Mouse (Mus musculus) megakaryocyte-erythroid progenitor cell, adult 5-6 weeks (primary cell): ENCODE data around the gene Hmg20a. TPM values are rescaled to one million over a fixed set of nuclear protein-coding genes. Genes with fewer than 3 reads are reported as not detected.

Source experiments
- ATAC-seq: replicated peaks from 2 replicates; pipeline ENCODE4 v1.8.0; 2016; ENCODE audit warnings: mild to moderate bottlenecking, inconsistent platforms; ENCODE audit not compliant: severe bottlenecking, poor library complexity, low FRiP score, low TSS enrichment
- total RNA-seq, 2 experiments: library from RNA; stranded (forward) in 1 of 2; stranded (reverse) in 1 of 2; fragments of 200-1000, 215-1000 nt in 1 of 2; fragments of >200 nt in 1 of 2; fragmentation: Nextera tagmentation in 1 of 2; gene quantifications; 2 replicates each; pipeline ENCODE4 v1.2.3; 2014 to 2017

The Hmg20a gene
- total RNA-seq (2014; fragmentation: Nextera tagmentation) (29.9 and 41.5 TPM in 2 replicates), total RNA-seq (2017) (24.1 and 25.0 TPM in 2 replicates)

GRCm38 (mm10) chr9:56417948-56418737 is at the start of gene Hmg20a, which contains the start of gene Peak1:
Hmg20a (plus strand) TSS chr9:56418609.
Peak1 (minus strand) TSS chr9:56418067.
- ATAC-seq: peak; percentile 91

GRCm38 (mm10) chr9:56368814-56369213 is 49.6 kb upstream of the Hmg20a start:
- ATAC-seq: no peak

GRCm38 (mm10) chr9:56370710-56371109 is 47.7 kb upstream of the Hmg20a start:
- ATAC-seq: peak; percentile 77

GRCm38 (mm10) chr9:56374401-56374800 is 44.0 kb upstream of the Hmg20a start:
- no peak for ATAC-seq

GRCm38 (mm10) chr9:56382786-56383185 is 35.6 kb upstream of the Hmg20a start:
- ATAC-seq: no peak

GRCm38 (mm10) chr9:56392857-56393256 is 25.6 kb upstream of the Hmg20a start:
- ATAC-seq: no peak

- ATAC-seq: no peak
Measured at GRCm38 (mm10) chr9:56396306-56396705, 22.1 kb upstream of the Hmg20a start.

GRCm38 (mm10) chr9:56404619-56405018 is 13.8 kb upstream of the Hmg20a start:
- no peak; the same call in 1 of the 2 replicates for ATAC-seq

- ATAC-seq: no peak
Measured at GRCm38 (mm10) chr9:56409928-56410327, 8.5 kb upstream of the Hmg20a start.

- no peak for ATAC-seq
Measured at GRCm38 (mm10) chr9:56412716-56413115, 5.7 kb upstream of the Hmg20a start.

GRCm38 (mm10) chr9:56414322-56414721 is 4.1 kb upstream of the Hmg20a start:
- no peak for ATAC-seq

GRCm38 (mm10) chr9:56415393-56415792 is 3.0 kb upstream of the Hmg20a start:
- ATAC-seq: no peak

- no peak for ATAC-seq
Measured at GRCm38 (mm10) chr9:56415935-56416607, 2.3 kb upstream of the Hmg20a start.

GRCm38 (mm10) chr9:56417415-56417947 is 928 bp upstream of the Hmg20a start:
- peak; percentile 24; the same call in 1 of the 2 replicates for ATAC-seq

- ATAC-seq: peak; percentile 64
Measured at GRCm38 (mm10) chr9:56418738-56419239, 380 bp downstream of the Hmg20a start.

GRCm38 (mm10) chr9:56420236-56420635 is 1.8 kb downstream of the Hmg20a start:
- no peak for ATAC-seq

GRCm38 (mm10) chr9:56420892-56421601 is 2.6 kb downstream of the Hmg20a start:
- no peak for ATAC-seq

GRCm38 (mm10) chr9:56421991-56422390 is 3.6 kb downstream of the Hmg20a start:
- ATAC-seq: no peak

GRCm38 (mm10) chr9:56424861-56425260 is 6.5 kb downstream of the Hmg20a start:
- no peak for ATAC-seq
